Mouse (Mus musculus): ENCODE results near the gene Spint2. TPM values are rescaled to one million over a fixed set of nuclear protein-coding genes. Genes with fewer than 3 reads are reported as not detected.
A peak's percentile ranks its signal among the peaks of the same experiment; 100 is the strongest.

The Spint2 gene
- total RNA-seq, 4 experiments from 2014 or later, result 47.3 to 54.5 (median 53.2) TPM

- DNase-seq (ENCODE audit: low spot score), result no peak
These were observed 402 bp upstream of the Spint2 start for GRCm38 (mm10) chr7:29282074-29282554.

DNA sequence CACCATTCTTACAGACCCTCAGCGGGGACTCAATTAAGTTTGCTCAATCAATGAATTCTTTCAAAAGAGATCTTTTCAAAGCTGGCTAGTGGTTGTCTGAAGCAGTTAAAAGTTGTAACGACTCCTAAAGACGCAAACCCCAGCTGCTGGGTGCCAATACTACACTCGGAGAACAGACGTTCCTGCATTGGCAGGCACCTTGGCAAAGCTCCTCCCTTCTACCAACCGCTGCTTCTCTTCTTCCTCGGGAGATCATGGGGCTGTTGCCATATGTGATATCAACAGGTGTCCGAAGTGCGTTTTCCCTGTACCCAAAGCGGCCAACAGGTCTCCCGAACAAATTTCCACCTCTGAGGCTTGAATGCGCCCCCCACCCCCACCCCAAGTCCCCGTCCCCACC, 911 bp downstream of the Spint2 start:
- no peak for DNase-seq (ENCODE audit: low spot score)

DNA sequence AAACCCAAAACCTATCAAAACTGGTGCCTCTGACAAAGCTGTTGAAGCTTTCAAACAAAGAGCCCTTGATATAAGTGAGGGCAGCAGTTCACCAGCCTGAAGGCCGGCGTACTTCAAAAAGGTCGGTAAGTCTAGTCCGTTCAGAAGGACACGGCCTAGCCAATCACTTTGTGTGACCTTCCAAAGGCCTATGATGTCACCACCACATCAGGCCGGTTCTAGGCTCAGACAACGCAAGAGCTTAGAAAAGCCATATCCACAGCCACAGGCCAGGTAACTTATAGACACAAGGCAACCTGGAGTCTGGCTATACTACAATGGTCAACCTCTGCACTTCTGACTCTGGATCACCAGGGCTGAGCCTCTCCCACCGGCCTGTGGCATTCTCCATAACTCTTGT, 1.8 kb downstream of the Spint2 start:
- DNase-seq (ENCODE audit: low spot score), result no peak

DNA sequence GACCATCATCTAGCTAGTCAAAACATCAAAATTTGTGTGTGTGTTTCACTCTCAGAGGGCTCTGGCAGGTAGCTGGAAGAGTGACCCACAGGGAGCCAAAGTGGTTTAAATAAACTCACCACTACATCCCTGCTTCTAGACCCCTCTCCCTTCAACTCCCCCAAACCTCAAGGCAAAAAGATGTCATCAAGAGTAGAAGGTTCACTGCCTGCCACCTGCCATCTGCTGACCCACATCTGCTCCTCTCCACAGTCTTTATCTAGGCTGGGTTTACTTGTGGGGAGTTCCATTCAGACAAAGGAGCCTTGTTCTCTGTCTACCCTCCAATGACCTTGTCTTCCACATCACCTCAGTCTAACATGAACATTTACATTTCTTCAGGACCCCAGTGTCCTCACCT, 2.5 kb downstream of the Spint2 start:
- no peak for DNase-seq (ENCODE audit: low spot score)

- no peak for DNase-seq (ENCODE audit: low spot score)
These were observed 4.2 kb downstream of the Spint2 start for GRCm38 (mm10) chr7:29277510-29277909.

DNA sequence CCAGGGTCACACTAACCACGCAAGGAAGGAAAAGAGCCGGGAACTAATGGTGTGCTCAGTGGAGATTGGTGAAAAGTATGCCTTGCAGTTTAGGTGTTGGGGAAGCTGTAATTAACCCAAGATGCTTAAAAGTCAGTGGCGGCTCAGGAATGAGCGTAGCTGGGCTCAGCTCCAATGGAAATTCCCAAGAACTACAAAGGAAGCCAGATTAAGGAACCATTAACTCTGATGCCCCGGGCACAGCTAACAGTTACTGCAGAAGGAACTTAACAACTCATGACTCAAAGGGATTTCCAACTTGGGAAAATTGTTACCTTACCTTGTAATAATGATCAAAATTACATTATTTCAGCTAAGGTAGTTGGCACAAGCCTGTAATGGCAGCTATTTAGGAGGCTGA, 5.0 kb downstream of the Spint2 start:
- DNase-seq (ENCODE audit: low spot score), result no peak

GRCm38 (mm10) chr7:29271687-29272465, 9.8 kb downstream of the Spint2 start:
- DNase-seq (ENCODE audit: low spot score), result no peak

DNA sequence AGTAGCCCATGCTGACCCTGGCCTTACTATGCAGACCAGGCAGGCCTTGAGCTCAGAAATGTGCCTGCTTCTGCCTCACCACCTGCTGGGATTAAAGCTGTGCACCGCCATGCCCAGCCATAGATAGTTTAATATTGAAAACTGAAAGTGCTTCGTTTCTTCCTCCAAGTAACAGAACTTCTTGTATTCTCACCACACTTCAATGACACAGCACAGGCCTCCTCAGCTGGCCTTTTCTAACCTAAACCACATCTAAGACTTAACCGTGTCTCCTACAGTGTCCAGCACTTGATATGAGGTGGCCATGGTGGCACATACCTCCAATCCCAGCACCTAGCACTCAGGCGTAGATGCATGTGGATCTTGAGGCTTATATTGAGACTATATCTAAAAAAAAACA, 11.3 kb downstream of the Spint2 start:
- no peak for DNase-seq (ENCODE audit: low spot score)

- DNase-seq (ENCODE audit: low spot score), result no peak
These were observed 14.8 kb downstream of the Spint2 start for GRCm38 (mm10) chr7:29266931-29267330.

DNA sequence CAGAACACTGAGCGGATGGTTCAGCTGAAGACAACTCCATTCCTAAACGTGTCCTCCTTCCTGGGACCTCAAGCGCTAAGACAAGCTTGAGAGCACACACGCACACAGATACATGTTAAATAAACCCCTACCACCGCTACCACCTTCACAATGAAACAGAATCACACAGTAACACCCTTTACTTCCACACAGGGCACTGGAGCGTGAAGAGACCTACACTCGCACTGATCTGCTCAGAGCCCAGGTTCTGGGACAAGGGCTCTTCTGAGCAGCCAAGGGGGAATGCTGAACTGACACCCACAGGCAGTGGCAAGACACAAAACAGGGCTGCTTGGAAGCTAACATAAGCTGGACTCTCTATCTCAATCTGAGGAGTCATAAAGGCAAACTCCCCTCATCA, 16.1 kb downstream of the Spint2 start:
- no peak for DNase-seq (ENCODE audit: low spot score)

- DNase-seq (ENCODE audit: low spot score), result no peak
These were observed 17.9 kb downstream of the Spint2 start for GRCm38 (mm10) chr7:29263831-29264230.

DNA sequence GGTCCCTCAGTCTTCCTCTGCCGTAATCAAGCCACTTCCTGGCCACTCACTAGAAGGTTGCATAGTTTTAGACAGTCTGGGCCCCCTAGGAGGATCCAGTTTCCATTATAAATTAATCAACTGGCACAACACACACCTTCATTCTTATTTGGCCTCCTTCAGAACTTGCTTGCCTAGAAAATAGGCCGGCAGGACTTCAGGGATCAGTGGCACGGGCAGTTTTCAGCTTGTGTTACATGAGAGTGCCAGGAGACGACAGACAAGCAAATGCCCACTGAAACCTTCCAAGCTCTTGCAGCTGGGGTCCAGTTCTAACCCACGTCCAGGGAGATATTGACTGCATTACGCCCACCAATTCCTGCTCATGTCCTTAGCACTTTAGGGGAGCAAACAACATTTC, 19.6 kb downstream of the Spint2 start:
- DNase-seq (ENCODE audit: low spot score), result no peak

DNA sequence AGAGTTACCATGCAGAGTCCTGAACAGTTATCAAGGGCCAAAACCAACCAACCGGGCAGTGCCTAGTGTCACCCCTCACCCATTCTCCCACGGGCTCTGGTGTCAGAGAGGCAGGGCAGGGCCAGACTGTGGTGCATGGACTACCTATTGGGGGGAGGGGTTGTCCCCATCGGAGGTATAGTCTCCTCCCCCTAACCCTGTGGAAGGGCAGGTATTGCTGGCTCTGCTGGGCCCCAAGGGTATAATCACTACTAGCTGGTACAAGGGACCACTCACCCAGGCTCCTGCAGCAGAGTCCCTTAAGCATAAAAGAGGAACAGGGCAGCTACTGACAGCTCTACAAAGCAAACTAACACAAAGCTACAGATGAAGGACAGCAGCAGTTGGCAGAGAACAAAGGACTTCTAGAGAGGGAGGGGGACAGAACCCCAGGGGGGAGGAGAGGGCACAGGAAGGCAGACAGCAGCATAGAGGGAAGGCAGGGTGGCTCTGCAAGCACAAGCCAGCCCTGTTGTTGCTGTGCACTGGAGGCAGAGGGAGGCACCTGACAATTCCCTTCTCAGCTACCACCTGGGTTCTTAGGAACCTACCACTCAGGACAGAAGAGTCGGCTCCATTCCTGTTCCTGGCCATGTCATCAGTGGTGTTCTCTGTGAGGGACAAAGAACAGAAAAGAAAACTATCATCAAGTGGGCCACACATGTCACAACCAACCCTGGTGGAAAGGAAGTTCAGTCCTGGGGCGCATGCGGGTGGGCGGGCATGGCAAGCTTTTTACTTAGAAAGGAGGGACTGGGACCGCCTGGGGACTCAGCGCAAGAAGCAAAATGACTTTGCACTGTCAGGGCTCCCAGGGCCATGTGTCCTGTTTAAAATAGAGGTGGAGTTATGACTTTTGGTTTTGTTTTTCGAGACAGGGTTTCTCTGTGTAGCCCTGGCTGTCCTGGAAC, 21.7 kb downstream of the Spint2 start:
- no peak for DNase-seq (ENCODE audit: low spot score)

GRCm38 (mm10) chr7:29257368-29257767, 24.3 kb downstream of the Spint2 start:
- DNase-seq (ENCODE audit: low spot score), result no peak

DNA sequence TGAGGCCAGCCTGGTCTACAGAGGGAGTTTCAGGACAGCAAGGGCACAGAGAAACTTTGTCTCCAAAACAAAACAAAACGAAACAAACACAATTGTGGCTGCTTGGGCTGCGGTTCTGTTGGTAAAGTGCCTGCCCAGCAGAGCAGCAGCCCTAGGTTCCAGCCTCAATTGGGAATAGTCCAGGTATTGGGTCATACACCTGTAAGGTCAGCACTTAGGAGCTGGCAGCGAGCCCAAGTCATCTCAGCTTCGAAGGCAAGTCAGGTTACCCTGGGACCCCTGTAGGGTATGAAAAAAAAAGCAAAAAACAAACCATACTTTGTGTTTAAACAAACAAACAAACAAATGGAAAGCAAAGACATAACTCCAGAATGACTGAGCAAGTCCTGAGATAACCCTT, 25.8 kb downstream of the Spint2 start:
- DNase-seq (ENCODE audit: low spot score), result no peak

GRCm38 (mm10) chr7:29253842-29254241, 27.9 kb downstream of the Spint2 start:
- DNase-seq (ENCODE audit: low spot score), result peak; percentile 24

GRCm38 (mm10) chr7:29251166-29251565, 30.5 kb downstream of the Spint2 start:
- no peak for DNase-seq (ENCODE audit: low spot score)

DNA sequence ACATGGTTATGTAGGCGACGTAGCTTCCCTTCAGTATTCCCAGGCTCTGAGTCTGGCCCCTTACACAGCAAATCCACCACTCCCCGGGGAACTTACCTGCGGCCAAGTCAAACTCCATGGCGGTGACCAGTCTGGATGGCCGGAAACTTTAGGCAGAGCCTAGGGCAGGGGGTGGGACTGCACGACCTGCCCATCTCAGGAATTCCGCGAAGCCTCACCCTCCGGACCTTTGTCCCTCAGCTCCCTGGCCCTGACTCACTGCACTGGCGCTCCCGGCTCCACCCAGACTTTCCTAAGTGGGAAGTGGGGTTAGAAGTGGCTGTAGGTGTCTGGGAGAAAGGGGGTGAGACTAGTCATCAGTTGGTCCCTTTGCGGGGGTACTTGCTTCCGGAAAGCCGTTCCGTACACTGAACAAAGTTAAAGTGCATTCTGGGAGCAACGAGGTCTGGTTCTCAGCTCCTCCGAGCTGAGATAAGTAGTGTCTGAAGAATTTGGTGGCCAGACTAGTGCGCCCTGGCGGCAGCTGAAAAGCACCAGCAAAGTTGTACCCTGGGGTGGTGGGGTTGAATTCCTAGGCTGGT, 33.4 kb downstream of the Spint2 start, which contains the start of gene 2200002D01Rik:
TSS of gene 2200002D01Rik (minus strand) at position 206 of the 581 bp plus-strand sequence.
- DNase-seq (ENCODE audit: low spot score), result peak; percentile 43

- no peak for DNase-seq (ENCODE audit: low spot score)
These were observed 34.0 kb downstream of the Spint2 start for GRCm38 (mm10) chr7:29247706-29248105.

DNA sequence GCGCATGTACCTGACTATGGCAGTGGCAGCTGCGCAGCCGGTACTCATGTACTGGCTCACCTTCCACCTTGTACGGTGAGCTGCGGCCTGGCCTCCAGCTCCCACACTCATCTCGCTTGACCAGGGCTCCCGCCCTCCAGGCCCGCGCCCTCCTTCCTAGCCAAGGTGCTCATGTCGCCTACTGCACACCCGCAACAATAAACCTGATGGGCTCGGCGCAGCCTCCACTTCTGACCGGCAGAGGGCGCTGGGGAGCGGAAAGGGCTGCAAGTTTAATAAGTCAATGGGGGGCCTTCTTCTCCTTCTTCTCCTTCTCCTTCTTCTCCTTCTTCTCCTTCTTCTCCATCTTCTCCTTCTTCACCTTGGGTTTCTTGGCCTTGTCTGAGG, 34.4 kb downstream of the Spint2 start:
- DNase-seq (ENCODE audit: low spot score), result peak; percentile 82

- no peak for DNase-seq (ENCODE audit: low spot score)
These were observed 34.9 kb downstream of the Spint2 start for GRCm38 (mm10) chr7:29246619-29247313.
